Mouse (Mus musculus) embryonic facial prominence, embryonic 14.5 days (tissue): ENCODE data around the gene Rps15a. TPM values are rescaled to one million over a fixed set of nuclear protein-coding genes. Genes with fewer than 3 reads are reported as not detected.

ENCODE experiments used
- ATAC-seq: fragments of 200-750 bp; cut with Nextera tagmentation; 2 replicates; pipeline ENCODE4 v1.8.0; 2017; ENCODE audit warnings: low read depth, moderate number of reproducible peaks, moderate TSS enrichment
- DNase-seq: peaks from one replicate; pipeline ENCODE4 v3.0.0-alpha.2; 2015; ENCODE audit warnings: low spot score
- H3K27ac ChIP-seq: fragments of 300-500 bp; sonication (generic); replicated peaks from 2 replicates; pipeline ENCODE4 v1.5.1; 2014; ENCODE audit warnings: low read depth, mild to moderate bottlenecking, low read length, moderate library complexity
- H3K27me3 ChIP-seq: fragments of 300-500 bp; sonication (generic); replicated peaks from 2 replicates; pipeline ENCODE4 v1.6.1; 2014; ENCODE audit warnings: low read length; ENCODE audit not compliant: control insufficient read depth, insufficient read depth
- H3K36me3 ChIP-seq: fragments of 300-500 bp; sonication (generic); 2 replicates; pipeline ENCODE4 v1.6.1; 2014; ENCODE audit warnings: low read length, mixed read lengths; ENCODE audit not compliant: control insufficient read depth, insufficient read depth
- H3K4me1 ChIP-seq: fragments of 300-500 bp; sonication (generic); 2 replicates; pipeline ENCODE4 v1.6.1; 2014; ENCODE audit warnings: antibody characterized with exemption, low read length; ENCODE audit not compliant: control insufficient read depth, insufficient read depth
- H3K4me2 ChIP-seq: fragments of 300-500 bp; sonication (generic); 2 replicates; pipeline ENCODE4 v1.6.1; 2014; ENCODE audit warnings: low read depth, mild to moderate bottlenecking, low read length, moderate library complexity, mixed read lengths
- H3K4me3 ChIP-seq: fragments of 300-500 bp; sonication (generic); 2 replicates; pipeline ENCODE4 v1.5.1; 2014; ENCODE audit warnings: low read depth, mild to moderate bottlenecking, low read length
- H3K9ac ChIP-seq: fragments of 300-500 bp; sonication (generic); 2 replicates; pipeline ENCODE4 v1.6.1; 2014; ENCODE audit warnings: low read depth, mild to moderate bottlenecking, low read length, moderate library complexity, mixed read lengths
- H3K9me3 ChIP-seq: fragments of 300-500 bp; sonication (generic); 2 replicates; pipeline ENCODE4 v1.6.1; 2016; ENCODE audit warnings: low read length; ENCODE audit not compliant: control insufficient read depth
- WGBS: fragments of 180-500 bp; shearing (Covaris S2); extraction: QIAGEN DNeasy Blood & Tissue Kit; methylation state at CpG from one replicate; pipeline ENCODE4 v1.1.7; 2014; 5-methylcytosine and 5-hydroxymethylcytosine counted together
- polyA plus RNA-seq: library from polyadenylated mRNA; unstranded; fragments of >200 nt; fragmentation: Nextera tagmentation; extraction: Ambion mirVana; gene quantifications from 2 replicates; pipeline ENCODE4 v1.2.1, GENCODE M21; 2014

Rps15a gene
- polyA plus RNA-seq, 1 experiment from 2014 or later, result 1,013 TPM

DNA sequence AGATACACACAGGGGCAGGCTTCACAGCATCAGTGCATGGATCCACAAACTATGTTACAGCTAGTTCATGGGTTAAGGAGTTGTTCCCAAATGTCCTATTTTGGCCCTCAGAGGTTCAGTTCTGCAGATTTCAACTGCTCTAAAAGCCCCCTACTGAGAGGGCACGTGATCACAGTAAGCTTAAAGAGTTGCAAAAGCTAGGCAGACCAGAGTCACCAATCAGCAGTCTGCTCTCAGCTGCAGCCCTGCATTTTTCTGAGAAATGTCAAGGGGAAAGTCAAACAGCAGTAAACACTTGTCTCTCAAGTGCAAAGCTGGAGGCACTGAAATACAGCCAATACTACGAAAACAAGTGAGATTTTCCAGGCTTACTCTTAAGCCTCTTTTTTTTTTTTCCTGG is 3.2 kb upstream of the Rps15a start:
- peaks cover 8% of the 10 kb centered on the region; the same call in 1 of the 2 replicates for H3K4me1 ChIP-seq
- no peak overlapping the region for H3K4me2 ChIP-seq

DNA sequence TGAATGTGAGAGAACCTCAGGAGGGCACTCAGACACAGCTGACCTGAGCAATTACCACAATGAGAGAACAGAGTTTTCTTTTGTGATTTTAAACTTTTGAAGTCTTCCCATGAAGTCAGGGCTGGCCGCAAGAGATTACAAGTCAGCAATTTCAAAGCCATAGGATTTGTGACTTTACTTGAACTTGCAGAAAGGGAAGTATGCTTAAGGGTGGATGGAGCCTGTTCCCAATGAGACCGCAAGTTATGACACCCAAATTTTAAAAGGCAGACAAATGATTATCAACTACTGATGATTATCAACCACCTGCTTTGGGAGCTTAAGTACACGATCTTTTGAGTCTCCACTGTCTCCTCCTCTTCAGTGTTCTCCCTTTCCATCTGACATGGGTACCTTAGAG is 2.4 kb upstream of the Rps15a start:
- no peak overlapping the region for H3K4me2 ChIP-seq
- H3K4me3 ChIP-seq, result no peak overlapping the region
- 75% methylated on average over 3 of the region's 3 CpGs for WGBS
- H3K4me1 ChIP-seq, result peaks cover 14% of the 10 kb centered on the region
- DNase-seq (no peak), ATAC-seq (no peak)
- no peak overlapping the region for H3K9ac ChIP-seq
- H3K9me3 ChIP-seq, result no peaks in the 10 kb centered on the region
- H3K36me3 ChIP-seq, result peaks cover 72% of the 10 kb centered on the region
- H3K27me3 ChIP-seq, result no peaks in the 10 kb centered on the region
- H3K27ac ChIP-seq, result no peak overlapping the region

More for the DNA sequence above, 3.2 kb upstream of the Rps15a start:
- no peak for ATAC-seq
- Histone ChIP-seq H3K9me3 (no peaks in the 10 kb centered on the region), H3K9ac (no peak overlapping the region), H3K36me3 (peaks cover 73% of the 10 kb centered on the region), H3K27ac (no peak overlapping the region), H3K27me3 (no peaks in the 10 kb centered on the region), H3K4me3 (no peak overlapping the region)
- no peak for DNase-seq
- WGBS, result 64% methylated on average over 2 of the region's 2 CpGs

DNA sequence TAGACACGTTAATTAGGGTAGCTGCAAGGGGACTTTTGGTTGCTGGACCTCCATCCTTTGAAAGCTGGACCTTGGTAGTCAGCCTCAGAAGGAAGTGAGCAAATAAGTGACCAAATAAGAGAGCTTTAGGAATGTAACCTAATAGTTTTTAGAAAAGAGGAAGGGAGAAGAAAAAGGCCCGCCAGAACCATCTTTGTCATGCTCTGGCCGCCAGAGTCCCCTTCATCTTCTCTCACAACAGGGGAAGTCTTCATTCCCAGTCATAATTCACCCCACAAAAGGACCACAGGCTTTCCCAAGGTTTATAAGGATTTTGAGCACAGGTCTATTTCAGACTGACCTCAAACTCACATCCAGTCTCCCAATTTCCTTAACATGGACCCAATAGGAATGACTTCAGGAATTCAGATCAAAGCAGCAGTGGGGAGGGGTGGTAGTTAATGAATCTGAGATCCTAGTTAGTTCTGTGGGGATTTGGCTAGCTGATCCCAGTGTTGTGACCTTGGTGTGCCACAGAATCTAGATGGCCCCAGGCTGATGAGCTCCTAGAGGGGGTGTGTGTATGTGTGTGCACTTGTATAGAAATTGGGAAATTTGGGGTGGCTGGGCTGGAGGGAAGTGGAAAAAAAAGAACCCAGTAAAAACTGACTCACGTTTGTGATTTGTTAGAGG is 1.7 kb upstream of the Rps15a start:
- no peak for DNase-seq
- H3K9ac ChIP-seq, result no peak overlapping the region
- H3K27ac ChIP-seq, result no peak overlapping the region; the same call in 1 of the 2 replicates
- no peak overlapping the region for H3K4me3 ChIP-seq
- 48% methylated on average over 4 of the region's 4 CpGs for WGBS
- H3K9me3 ChIP-seq, result no peaks in the 10 kb centered on the region
- peaks cover 72% of the 10 kb centered on the region for H3K36me3 ChIP-seq
- H3K4me1 ChIP-seq, result peaks cover 22% of the 10 kb centered on the region
- no peak for ATAC-seq
- no peak overlapping the region for H3K4me2 ChIP-seq
- no peaks in the 10 kb centered on the region for H3K27me3 ChIP-seq

DNA sequence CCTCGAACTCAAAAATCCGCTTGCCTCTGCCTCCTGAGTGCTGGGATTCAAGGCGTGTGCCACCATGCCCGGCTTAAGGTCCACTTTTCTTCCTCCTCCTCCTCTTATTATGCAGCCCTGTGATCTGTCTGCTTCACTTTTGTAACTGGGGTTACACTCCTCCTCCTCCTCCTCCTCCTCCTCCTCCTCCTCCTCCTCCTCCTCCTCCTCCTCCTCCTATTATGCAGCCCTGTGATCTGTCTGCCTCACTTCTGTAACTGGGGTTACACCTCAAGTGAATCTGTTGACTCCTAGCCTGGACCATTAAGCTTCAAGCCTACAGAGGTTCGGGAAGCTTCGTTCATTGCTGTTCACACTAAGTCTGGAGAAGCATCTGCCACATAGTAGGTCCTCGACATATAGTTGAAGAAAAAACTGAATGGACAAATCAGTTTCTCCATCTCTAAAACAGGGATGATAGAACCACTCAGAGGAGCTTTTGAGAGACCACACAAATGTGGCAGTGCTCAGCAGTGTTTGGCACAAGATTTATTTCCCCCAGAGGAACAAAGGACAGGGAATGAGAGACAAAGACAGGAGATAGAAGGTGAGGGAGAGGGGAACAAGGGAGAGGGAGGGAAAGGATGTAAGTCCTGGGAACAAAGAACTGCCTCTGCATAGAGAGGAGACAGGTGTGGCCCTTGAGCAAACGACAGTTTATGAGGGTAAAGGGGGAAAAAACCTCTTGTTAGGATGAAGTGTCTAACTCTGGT is 975 bp upstream of the Rps15a start:
- 23% methylated on average over 8 of the region's 8 CpGs for WGBS
- DNase-seq (no peak), ATAC-seq (peak; percentile 1; the same call in 1 of the 2 replicates)
- Histone ChIP-seq H3K4me2 (peak overlapping the region; percentile 94), H3K27ac (no peak overlapping the region; the same call in 1 of the 2 replicates), H3K36me3 (peaks cover 72% of the 10 kb centered on the region), H3K9me3 (no peaks in the 10 kb centered on the region), H3K4me1 (peaks cover 23% of the 10 kb centered on the region), H3K4me3 (peak overlapping the region; percentile 93), H3K9ac (peak overlapping the region; percentile 60; the same call in 1 of the 2 replicates), H3K27me3 (no peaks in the 10 kb centered on the region)

DNA sequence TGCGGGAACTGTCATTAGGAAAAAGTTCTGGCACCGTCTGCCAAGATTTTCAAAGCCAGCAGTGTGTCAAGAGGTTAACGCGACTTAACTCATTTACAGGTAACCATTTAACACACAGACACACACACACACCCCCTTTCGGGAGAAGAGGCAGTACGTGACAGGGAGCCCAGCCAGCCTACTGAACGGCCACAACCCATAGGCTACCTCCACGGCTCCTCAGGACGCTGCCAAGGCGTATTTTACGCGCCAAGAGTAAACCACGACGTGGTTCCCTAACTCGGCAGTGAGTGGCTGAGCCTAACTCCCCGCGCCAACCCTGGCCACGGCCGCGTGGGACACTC is 483 bp downstream of the Rps15a start:
- H3K4me3 ChIP-seq, result peak overlapping the region; percentile 93
- no peaks in the 10 kb centered on the region for H3K9me3 ChIP-seq
- no peak for DNase-seq
- peak overlapping the region; percentile 100 for H3K9ac ChIP-seq
- H3K27ac ChIP-seq, result peak overlapping the region; percentile 94
- H3K4me1 ChIP-seq, result peaks cover 29% of the 10 kb centered on the region
- under 1% methylated on average over 20 of the region's 20 CpGs for WGBS
- peaks cover 72% of the 10 kb centered on the region for H3K36me3 ChIP-seq
- peak; percentile 51 for ATAC-seq
- peak overlapping the region; percentile 94 for H3K4me2 ChIP-seq
- no peaks in the 10 kb centered on the region for H3K27me3 ChIP-seq

- no peak for ATAC-seq
- Histone ChIP-seq H3K27me3 (no peaks in the 10 kb centered on the region), H3K4me3 (peak overlapping the region; percentile 93), H3K9ac (peak overlapping the region; percentile 100), H3K4me1 (peaks cover 29% of the 10 kb centered on the region), H3K9me3 (no peaks in the 10 kb centered on the region), H3K27ac (no peak overlapping the region), H3K4me2 (peak overlapping the region; percentile 94), H3K36me3 (peaks cover 72% of the 10 kb centered on the region)
- 63% methylated on average over 5 of the region's 5 CpGs for WGBS
- no peak for DNase-seq
Observed at GRCm38 (mm10) chr7:118113541-118114297, 2.3 kb downstream of the Rps15a start.

DNA sequence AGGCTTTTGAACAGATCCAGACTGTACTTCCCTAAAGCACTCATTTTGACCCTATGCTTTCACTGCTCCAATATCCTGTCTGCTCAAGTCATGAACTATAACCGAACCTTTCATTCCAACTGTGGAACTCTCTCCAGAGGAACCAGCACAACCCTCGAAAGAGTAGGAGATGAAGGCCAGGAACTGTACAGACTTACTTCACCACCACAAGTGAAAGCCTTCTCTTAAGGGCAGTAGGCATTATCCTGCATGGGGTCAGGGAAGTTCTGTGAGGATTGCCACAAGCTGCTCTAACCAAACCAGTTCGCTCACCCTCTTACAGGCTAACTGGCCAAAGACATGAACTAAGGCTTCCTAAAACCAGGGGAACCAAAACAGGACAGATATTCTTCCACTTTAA is 4.9 kb downstream of the Rps15a start:
- DNase-seq (no peak), ATAC-seq (no peak)
- peak overlapping the region; percentile 45 for H3K9ac ChIP-seq
- no peak overlapping the region; the same call in 1 of the 2 replicates for H3K4me3 ChIP-seq
- no peaks in the 10 kb centered on the region for H3K9me3 ChIP-seq
- H3K4me2 ChIP-seq, result peak overlapping the region; percentile 27
- H3K36me3 ChIP-seq, result peaks cover 88% of the 10 kb centered on the region
- no peaks in the 10 kb centered on the region for H3K27me3 ChIP-seq
- 77% methylated on average over 3 of the region's 3 CpGs for WGBS
- H3K27ac ChIP-seq, result no peak overlapping the region
- H3K4me1 ChIP-seq, result peaks cover 29% of the 10 kb centered on the region

DNA sequence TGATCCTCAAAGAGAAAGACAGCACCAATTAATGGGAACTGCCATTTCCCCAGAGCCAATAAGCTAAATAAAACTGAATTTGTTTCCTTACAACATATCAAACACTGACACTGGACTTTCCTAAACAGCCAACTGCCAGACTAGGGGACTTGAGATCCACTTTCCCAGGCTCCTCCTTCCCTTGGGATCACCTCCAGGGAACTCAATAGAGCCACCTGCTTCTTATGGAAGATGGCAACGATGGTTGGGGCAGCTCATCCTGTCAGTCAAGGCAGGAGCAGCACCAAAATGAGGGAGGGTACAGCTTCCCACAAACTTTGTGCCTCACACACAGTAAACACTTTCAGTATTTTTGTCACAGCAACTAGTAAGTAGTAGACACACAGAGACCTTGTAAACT is 8.3 kb downstream of the Rps15a start:
- H3K4me3 ChIP-seq, result no peak overlapping the region
- ATAC-seq (no peak), DNase-seq (no peak)
- H3K9ac ChIP-seq, result no peak overlapping the region
- no peak overlapping the region for H3K27ac ChIP-seq
- H3K27me3 ChIP-seq, result no peaks in the 10 kb centered on the region
- peaks cover 7% of the 10 kb centered on the region for H3K4me1 ChIP-seq
- 76% methylated on average over 1 of the region's 1 CpGs for WGBS
- H3K36me3 ChIP-seq, result peaks cover 87% of the 10 kb centered on the region
- H3K9me3 ChIP-seq, result no peaks in the 10 kb centered on the region
- no peak overlapping the region for H3K4me2 ChIP-seq
